Comparison of ENCODE assay signal across 23 mouse cellular contexts in the genomic region with DNA sequence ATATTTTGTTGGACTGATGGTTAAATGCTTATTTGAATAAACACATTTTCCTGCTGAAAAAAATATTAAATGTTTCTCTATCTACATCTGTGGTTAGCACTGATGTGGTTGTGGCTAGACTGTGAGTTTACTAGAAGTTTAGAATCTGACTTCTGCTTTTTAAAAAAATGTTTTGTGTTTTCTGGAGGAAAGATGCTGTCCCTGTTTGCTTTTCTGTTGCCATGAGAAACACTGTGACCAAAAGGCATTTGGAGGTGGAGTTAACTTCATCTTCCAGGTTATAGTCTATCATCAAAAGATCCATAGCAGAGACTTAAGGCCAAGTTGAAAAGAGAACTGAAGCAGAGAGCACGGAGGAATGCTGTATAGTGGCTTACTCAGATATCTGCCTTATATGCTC.
"Had no signal": no experiment of that assay in that cellular context is flagged by ENCODE, and none has a peak within 500 bp of the region (broad histone marks: within the 10 kb centered on the region; RNA-seq: fewer than 3 reads in every experiment).

No protein-coding gene starts in this region.

- H3K4me1 ChIP-seq: lung, embryonic 15.5 days; midbrain, embryonic 10.5 days; midbrain, embryonic 12.5 days; neural tube, embryonic 13.5 days; neural tube, embryonic 15.5 days; stomach, embryonic 15.5 days had no signal

- H3K27me3 ChIP-seq: lung, embryonic 15.5 days; midbrain, embryonic 12.5 days; neural tube, embryonic 13.5 days; neural tube, embryonic 15.5 days; stomach, embryonic 15.5 days had no signal

- DNase-seq: lung, adult 2 months; lung, postnatal 14 days; lung, postnatal 36 days; midbrain, embryonic 14.5 days; retina, postnatal 1 day; right cerebral cortex, adult 18-20 months; right cerebral cortex, postnatal 25 days; right cerebral cortex, postnatal 4 days; spleen, adult 18-20 months; thymus, adult 2 months; thymus, postnatal 25 days; thymus, postnatal 4 days had no signal

- H3K27ac ChIP-seq: lung, embryonic 15.5 days; macrophage; midbrain, embryonic 10.5 days; midbrain, embryonic 12.5 days; neural tube, embryonic 13.5 days; neural tube, embryonic 15.5 days; stomach, embryonic 15.5 days; stomach, postnatal 0 days had no signal

- ATAC-seq: lung, postnatal 0 days; midbrain, embryonic 16.5 days had no signal

- H3K4me3 ChIP-seq: lung, embryonic 15.5 days; midbrain, embryonic 10.5 days; midbrain, embryonic 12.5 days; myocyte; neural tube, embryonic 13.5 days; neural tube, embryonic 15.5 days; stomach, embryonic 15.5 days had no signal

- H3K9me3 ChIP-seq: lung, embryonic 15.5 days; midbrain, embryonic 10.5 days; midbrain, embryonic 12.5 days; neural tube, embryonic 13.5 days; neural tube, embryonic 15.5 days; stomach, embryonic 15.5 days had no signal

- H3K36me3 ChIP-seq: lung, embryonic 15.5 days; midbrain, embryonic 10.5 days; midbrain, embryonic 12.5 days; neural tube, embryonic 13.5 days; neural tube, embryonic 15.5 days; stomach, embryonic 15.5 days had no signal
